Mouse (Mus musculus): ENCODE results near the gene Atp8b3.

The Atp8b3 gene

GRCm38 (mm10) chr10:80573944-80574343 is 35.0 kb upstream of the Atp8b3 start:
- no peak for TF ChIP-seq GATA4 (IDR thresholded peaks at IDR 0.05; ENCODE audit: insufficient replicate concordance, low read length)

GRCm38 (mm10) chr10:80572477-80572876 is 33.6 kb upstream of the Atp8b3 start:
- TF ChIP-seq GATA4 (IDR thresholded peaks at IDR 0.05; ENCODE audit: insufficient replicate concordance, low read length): no peak

- TF ChIP-seq GATA4 (IDR thresholded peaks at IDR 0.05; ENCODE audit: insufficient replicate concordance, low read length): no peak
Observed at GRCm38 (mm10) chr10:80570871-80571836, 32.2 kb upstream of the Atp8b3 start.

- no peak for TF ChIP-seq GATA4 (IDR thresholded peaks at IDR 0.05; ENCODE audit: insufficient replicate concordance, low read length)
Observed at GRCm38 (mm10) chr10:80570419-80570818, 31.5 kb upstream of the Atp8b3 start.

GRCm38 (mm10) chr10:80569664-80570066 is 30.7 kb upstream of the Atp8b3 start:
- no peak for TF ChIP-seq GATA4 (IDR thresholded peaks at IDR 0.05; ENCODE audit: insufficient replicate concordance, low read length)

GRCm38 (mm10) chr10:80568876-80569275 is 30.0 kb upstream of the Atp8b3 start:
- TF ChIP-seq GATA4 (IDR thresholded peaks at IDR 0.05; ENCODE audit: insufficient replicate concordance, low read length): no peak

GRCm38 (mm10) chr10:80566375-80567092 is 27.6 kb upstream of the Atp8b3 start:
- TF ChIP-seq GATA4 (IDR thresholded peaks at IDR 0.05; ENCODE audit: insufficient replicate concordance, low read length): no peak

- peak; percentile 77; the same call in 1 of the 2 replicates for TF ChIP-seq GATA4 (IDR thresholded peaks at IDR 0.05; ENCODE audit: insufficient replicate concordance, low read length)
Observed at GRCm38 (mm10) chr10:80561116-80561944, 22.4 kb upstream of the Atp8b3 start, which contains the start of gene Rexo1. Gene Rexo1 (minus strand): TSS chr10:80561560.

- TF ChIP-seq GATA4 (IDR thresholded peaks at IDR 0.05; ENCODE audit: insufficient replicate concordance, low read length): no peak
Observed at GRCm38 (mm10) chr10:80560621-80561020, 21.7 kb upstream of the Atp8b3 start.

- TF ChIP-seq GATA4 (IDR thresholded peaks at IDR 0.05; ENCODE audit: insufficient replicate concordance, low read length): no peak
Observed at GRCm38 (mm10) chr10:80559431-80559830, 20.5 kb upstream of the Atp8b3 start.

GRCm38 (mm10) chr10:80557346-80557965 is 18.5 kb upstream of the Atp8b3 start:
- TF ChIP-seq GATA4 (IDR thresholded peaks at IDR 0.05; ENCODE audit: insufficient replicate concordance, low read length): no peak

GRCm38 (mm10) chr10:80553997-80554396 is 15.1 kb upstream of the Atp8b3 start:
- no peak for TF ChIP-seq GATA4 (IDR thresholded peaks at IDR 0.05; ENCODE audit: insufficient replicate concordance, low read length)

- no peak for TF ChIP-seq GATA4 (IDR thresholded peaks at IDR 0.05; ENCODE audit: insufficient replicate concordance, low read length)
Observed at GRCm38 (mm10) chr10:80553575-80553974, 14.7 kb upstream of the Atp8b3 start.

- TF ChIP-seq GATA4 (IDR thresholded peaks at IDR 0.05; ENCODE audit: insufficient replicate concordance, low read length): no peak
Observed at GRCm38 (mm10) chr10:80552364-80552763, 13.4 kb upstream of the Atp8b3 start.

GRCm38 (mm10) chr10:80549279-80549678 is 10.4 kb upstream of the Atp8b3 start:
- no peak for TF ChIP-seq GATA4 (IDR thresholded peaks at IDR 0.05; ENCODE audit: insufficient replicate concordance, low read length)
